Mouse (Mus musculus) c-Kit-positive CD71-positive TER-119-positive erythroid progenitor cells, embryonic 14.5 days (primary cell): ENCODE measurements around the gene Arpp21.
A peak's percentile ranks its signal among the peaks of the same experiment; 100 is the strongest.

ENCODE experiments used
- DNase-seq: peaks from one replicate; pipeline ENCODE4 v3.0.0-alpha.2; 2013; ENCODE audit warnings: low spot score

The Arpp21 gene

GRCm38 (mm10) chr9:112235696-112236397 is at the start of gene Arpp21:
Gene Arpp21, minus strand, starts transcription at chr9:112235938.
- DNase-seq = no peak

- DNase-seq = no peak
Measured at GRCm38 (mm10) chr9:112272426-112272969, 36.8 kb upstream of the Arpp21 start.

GRCm38 (mm10) chr9:112264982-112265641 is 29.4 kb upstream of the Arpp21 start:
- DNase-seq = peak; percentile 22

- DNase-seq = no peak
Measured at GRCm38 (mm10) chr9:112261986-112262901, 26.5 kb upstream of the Arpp21 start.

- DNase-seq = no peak
Measured at GRCm38 (mm10) chr9:112261556-112261955, 25.8 kb upstream of the Arpp21 start.

GRCm38 (mm10) chr9:112260696-112261095 is 25.0 kb upstream of the Arpp21 start:
- DNase-seq = no peak

- DNase-seq = no peak
Measured at GRCm38 (mm10) chr9:112258560-112258959, 22.8 kb upstream of the Arpp21 start.

GRCm38 (mm10) chr9:112255971-112256370 is 20.2 kb upstream of the Arpp21 start:
- DNase-seq = no peak

GRCm38 (mm10) chr9:112253730-112254129 is 18.0 kb upstream of the Arpp21 start:
- no peak for DNase-seq

- DNase-seq = no peak
Measured at GRCm38 (mm10) chr9:112251857-112252256, 16.1 kb upstream of the Arpp21 start.

- no peak for DNase-seq
Measured at GRCm38 (mm10) chr9:112251339-112251738, 15.6 kb upstream of the Arpp21 start.

- no peak for DNase-seq
Measured at GRCm38 (mm10) chr9:112249753-112250152, 14.0 kb upstream of the Arpp21 start.

- DNase-seq = no peak
Measured at GRCm38 (mm10) chr9:112247183-112247582, 11.4 kb upstream of the Arpp21 start.

GRCm38 (mm10) chr9:112238168-112238567 is 2.4 kb upstream of the Arpp21 start:
- no peak for DNase-seq

- no peak for DNase-seq
Measured at GRCm38 (mm10) chr9:112236551-112236950, 813 bp upstream of the Arpp21 start.

- no peak for DNase-seq
Measured at GRCm38 (mm10) chr9:112235041-112235695, 570 bp downstream of the Arpp21 start.

- no peak for DNase-seq
Measured at GRCm38 (mm10) chr9:112234505-112235024, 1.2 kb downstream of the Arpp21 start.

GRCm38 (mm10) chr9:112233822-112234504 is 1.8 kb downstream of the Arpp21 start:
- DNase-seq = no peak

GRCm38 (mm10) chr9:112233378-112233777 is 2.4 kb downstream of the Arpp21 start:
- no peak for DNase-seq

GRCm38 (mm10) chr9:112231935-112232575 is 3.7 kb downstream of the Arpp21 start:
- no peak for DNase-seq
